Mouse (Mus musculus): ENCODE measurements around the gene Elavl2. TPM values are rescaled to one million over a fixed set of nuclear protein-coding genes. Genes with fewer than 3 reads are reported as not detected.

Gene Elavl2
- polyA plus RNA-seq, 1 experiment from 2014 or later = 39.7 TPM

GRCm38 (mm10) chr4:91234941-91235340, 165.6 kb downstream of the Elavl2 start:
- Histone ChIP-seq H3K36me3 (peaks cover 22% of the 10 kb centered on the region; the same call in 1 of the 2 replicates), H3K4me1 (peaks cover 12% of the 10 kb centered on the region), H3K27ac (replicated peaks) (no peak overlapping the region), H3K27me3 (ENCODE audit: low read depth, poor library complexity, severe bottlenecking) (no peaks in the 10 kb centered on the region), H3K9me3 (replicated peaks) (no peaks in the 10 kb centered on the region), H3K4me3 (no peak overlapping the region)
- WGBS = 85% methylated on average over 6 of the region's 6 CpGs
- no peak for DNase-seq (ENCODE audit: low spot score)

DNA sequence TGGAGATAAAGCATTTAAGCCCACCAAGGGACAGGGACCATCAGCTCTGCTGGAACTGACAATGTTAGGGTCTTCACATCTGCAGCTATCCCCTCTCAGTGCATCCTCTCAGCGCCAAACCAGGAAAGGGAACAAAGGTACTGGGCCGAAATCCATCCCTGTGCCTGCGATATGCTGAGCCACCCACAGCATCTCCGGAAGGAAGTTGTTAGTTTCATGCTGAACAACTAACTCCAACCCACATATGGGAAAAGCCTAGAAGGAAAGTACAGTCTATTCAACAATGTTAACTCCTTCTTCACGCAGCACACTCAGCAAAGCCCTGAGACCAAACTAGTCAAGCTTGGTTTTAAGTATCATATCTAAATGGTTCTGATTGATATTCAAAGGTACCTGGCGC, 167.0 kb downstream of the Elavl2 start:
- no peaks in the 10 kb centered on the region for H3K27me3 ChIP-seq (ENCODE audit: low read depth, poor library complexity, severe bottlenecking)
- H3K27ac ChIP-seq (replicated peaks) = no peak overlapping the region
- peaks cover 12% of the 10 kb centered on the region for H3K4me1 ChIP-seq
- DNase-seq (ENCODE audit: low spot score) = no peak
- H3K9me3 ChIP-seq (replicated peaks) = no peaks in the 10 kb centered on the region
- H3K4me3 ChIP-seq = no peak overlapping the region
- H3K36me3 ChIP-seq = peaks cover 12% of the 10 kb centered on the region; the same call in 1 of the 2 replicates
- 94% methylated on average over 6 of the region's 6 CpGs for WGBS

GRCm38 (mm10) chr4:91230439-91230863, 170.1 kb downstream of the Elavl2 start:
- WGBS = 77% methylated on average over 1 of the region's 1 CpGs
- H3K27ac ChIP-seq (replicated peaks) = no peak overlapping the region
- no peak overlapping the region for H3K4me3 ChIP-seq
- H3K36me3 ChIP-seq = peaks cover 39% of the 10 kb centered on the region
- no peaks in the 10 kb centered on the region for H3K27me3 ChIP-seq (ENCODE audit: low read depth, poor library complexity, severe bottlenecking)
- H3K4me1 ChIP-seq = no peaks in the 10 kb centered on the region
- DNase-seq (ENCODE audit: low spot score) = no peak
- no peaks in the 10 kb centered on the region for H3K9me3 ChIP-seq (replicated peaks)

- 77% methylated on average over 3 of the region's 3 CpGs for WGBS
- Histone ChIP-seq H3K9me3 (replicated peaks) (no peaks in the 10 kb centered on the region), H3K27ac (replicated peaks) (no peak overlapping the region), H3K27me3 (ENCODE audit: low read depth, poor library complexity, severe bottlenecking) (no peaks in the 10 kb centered on the region), H3K36me3 (peaks cover 40% of the 10 kb centered on the region), H3K4me3 (no peak overlapping the region), H3K4me1 (no peaks in the 10 kb centered on the region)
- DNase-seq (ENCODE audit: low spot score) = no peak
Observed at GRCm38 (mm10) chr4:91228341-91228740, 172.2 kb downstream of the Elavl2 start.

GRCm38 (mm10) chr4:91223811-91224210, 176.8 kb downstream of the Elavl2 start:
- Histone ChIP-seq H3K4me1 (no peaks in the 10 kb centered on the region), H3K9me3 (replicated peaks) (no peaks in the 10 kb centered on the region), H3K36me3 (peaks cover 54% of the 10 kb centered on the region), H3K27me3 (ENCODE audit: low read depth, poor library complexity, severe bottlenecking) (no peaks in the 10 kb centered on the region), H3K4me3 (no peak overlapping the region), H3K27ac (replicated peaks) (no peak overlapping the region)
- DNase-seq (ENCODE audit: low spot score) = no peak
- WGBS = 91% methylated on average over 4 of the region's 4 CpGs

DNA sequence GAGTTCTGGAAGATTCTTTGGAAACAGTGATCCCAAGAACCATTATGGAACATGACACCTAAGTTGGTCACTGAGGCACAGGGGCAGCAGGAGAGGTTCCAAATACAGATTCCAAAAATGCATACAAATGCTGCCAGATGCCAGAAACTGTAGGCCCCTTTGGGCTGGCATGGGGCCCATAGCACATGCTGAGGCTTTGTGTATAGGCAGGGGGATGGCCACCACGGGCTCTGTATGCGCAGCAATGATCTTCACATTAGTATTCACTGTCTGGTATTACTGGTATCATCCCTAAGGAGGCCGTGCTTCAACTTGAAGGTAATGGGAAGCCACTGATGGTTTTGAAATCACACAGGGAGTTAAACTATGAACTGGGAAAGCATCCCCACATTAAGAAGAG, 181.3 kb downstream of the Elavl2 start:
- Histone ChIP-seq H3K27ac (replicated peaks) (no peak overlapping the region), H3K4me3 (no peak overlapping the region), H3K27me3 (ENCODE audit: low read depth, poor library complexity, severe bottlenecking) (no peaks in the 10 kb centered on the region), H3K9me3 (replicated peaks) (no peaks in the 10 kb centered on the region), H3K4me1 (no peaks in the 10 kb centered on the region), H3K36me3 (peaks cover 35% of the 10 kb centered on the region)
- DNase-seq (ENCODE audit: low spot score) = no peak
- WGBS = 94% methylated on average over 3 of the region's 3 CpGs

DNA sequence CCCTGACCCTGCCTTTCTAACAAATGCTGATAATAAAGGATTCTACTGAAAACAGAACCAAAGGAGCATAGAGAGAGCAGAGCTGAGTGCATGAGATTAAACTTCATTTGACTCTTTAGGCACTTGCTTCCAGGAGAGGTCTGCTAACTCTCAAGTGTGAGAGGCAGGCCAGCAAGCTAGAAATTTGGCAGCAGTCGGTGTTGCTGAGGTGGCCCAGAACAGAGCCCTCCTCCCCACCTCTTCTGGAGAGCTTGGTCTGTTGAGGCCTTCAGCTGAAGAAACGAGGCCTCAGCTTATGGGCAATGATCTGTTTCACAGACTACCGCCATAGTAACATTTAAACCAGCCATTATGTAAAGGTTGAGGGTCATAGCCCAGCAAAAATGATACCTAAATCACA, 186.7 kb downstream of the Elavl2 start:
- H3K9me3 ChIP-seq (replicated peaks) = no peaks in the 10 kb centered on the region
- H3K36me3 ChIP-seq = peaks cover 43% of the 10 kb centered on the region
- no peaks in the 10 kb centered on the region for H3K4me1 ChIP-seq
- no peak for DNase-seq (ENCODE audit: low spot score)
- H3K27me3 ChIP-seq (ENCODE audit: low read depth, poor library complexity, severe bottlenecking) = no peaks in the 10 kb centered on the region
- H3K4me3 ChIP-seq = no peak overlapping the region
- H3K27ac ChIP-seq (replicated peaks) = no peak overlapping the region
- 86% methylated on average over 3 of the region's 3 CpGs for WGBS

- Histone ChIP-seq H3K9me3 (replicated peaks) (no peaks in the 10 kb centered on the region), H3K4me3 (no peak overlapping the region), H3K27ac (replicated peaks) (no peak overlapping the region), H3K4me1 (peaks cover 3% of the 10 kb centered on the region; the same call in 1 of the 2 replicates), H3K36me3 (peaks cover 21% of the 10 kb centered on the region), H3K27me3 (ENCODE audit: low read depth, poor library complexity, severe bottlenecking) (no peaks in the 10 kb centered on the region)
- 57% methylated on average over 6 of the region's 6 CpGs for WGBS
- DNase-seq (ENCODE audit: low spot score) = no peak
Observed at GRCm38 (mm10) chr4:91208415-91209292, 191.9 kb downstream of the Elavl2 start.

Small RNAs within 50 kb of the gene (microRNA-seq; reads per million reads assigned to microRNA genes)
- gene Mir6402 = not detected
